Mouse (Mus musculus) bone marrow, adult 2 months (tissue): ENCODE measurements around the gene Lepr.

Experiments
- CTCF ChIP-seq: fragments of 200-500 bp; IDR thresholded peaks from 2 replicates; pipeline ENCODE4 v1.5.1; 2011; ENCODE audit warnings: low read length, control low read depth; ENCODE audit not compliant: control insufficient read depth, insufficient read depth
- POLR2A ChIP-seq: fragments of 200-500 bp; IDR thresholded peaks from 2 replicates; pipeline ENCODE4 v1.6.1; 2011; ENCODE audit warnings: low read depth, mild to moderate bottlenecking, control low read depth, low read length, borderline replicate concordance; ENCODE audit not compliant: control insufficient read depth

GRCm38 (mm10) chr4:101682620-101683019 is 34.6 kb upstream of the Lepr start:
- TF ChIP-seq POLR2A (no peak), CTCF (no peak)
